Comparison of ENCODE assay signal across 9 mouse cellular contexts in the genomic region with DNA sequence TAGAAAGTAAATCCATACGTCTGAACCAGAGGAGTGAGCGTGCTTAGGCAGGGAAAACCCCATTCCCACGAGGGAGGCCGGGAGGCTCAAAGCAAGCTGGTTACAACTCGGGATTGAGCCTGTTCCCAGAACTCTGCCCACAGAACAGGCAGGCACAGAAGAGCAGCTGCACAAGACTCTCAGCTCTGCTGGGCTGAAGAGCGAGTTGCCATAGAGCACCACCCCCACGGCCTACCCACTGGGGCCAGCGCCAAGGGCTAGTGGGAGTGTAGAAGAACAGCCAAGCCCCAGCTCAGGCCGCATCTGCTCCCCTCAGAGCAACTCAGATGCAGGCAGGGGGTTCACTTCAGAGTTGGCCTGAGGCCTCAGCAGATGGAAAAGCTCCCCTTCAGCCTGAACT. TPM values are rescaled to one million over a fixed set of nuclear protein-coding genes. Genes with fewer than 3 reads are reported as not detected.
DNase-seq lines count a peak whose midpoint lies in the region; ATAC-seq and TF ChIP-seq lines count a peak whose summit lies in the region.
"Had no signal": no experiment of that assay in that cellular context is flagged by ENCODE, and none has a peak within 500 bp of the region (broad histone marks: within the 10 kb centered on the region; RNA-seq: fewer than 3 reads in every experiment).

No protein-coding gene starts in this region.

- no peak overlapping the region for H3K4me3 ChIP-seq in hindbrain, embryonic 14.5 days (replicated peaks; ENCODE audit: low read length)
- no peak overlapping the region for H3K4me3 ChIP-seq in lung, postnatal 0 days (ENCODE audit: low read depth, low read length)
- H3K4me3 ChIP-seq: embryonic facial prominence, embryonic 13.5 days had no signal

- ATAC-seq in hindbrain, embryonic 14.5 days (ENCODE audit: low FRiP score): peak; percentile 32; the same call in 1 of the 2 replicates
- ATAC-seq in lung, postnatal 0 days: no peak

- no peak overlapping the region for H3K4me2 ChIP-seq in hindbrain, embryonic 14.5 days (replicated peaks)
- no peak overlapping the region for H3K4me2 ChIP-seq in lung, postnatal 0 days (replicated peaks; ENCODE audit: low read depth, low read length)
- H3K4me2 ChIP-seq: embryonic facial prominence, embryonic 13.5 days; lung, embryonic 14.5 days had no signal

- H3K4me1 ChIP-seq in hindbrain, embryonic 14.5 days (replicated peaks; ENCODE audit: control insufficient read depth, insufficient read depth, low read length): peaks cover 23% of the 10 kb centered on the region
- H3K4me1 ChIP-seq in lung, postnatal 0 days (ENCODE audit: insufficient read depth, low read depth, low read length): no peaks in the 10 kb centered on the region

- TF ChIP-seq EP300 in lung, postnatal 0 days (IDR thresholded peaks at IDR 0.05): no peak

- H3K36me3 ChIP-seq in hindbrain, embryonic 14.5 days (replicated peaks; ENCODE audit: control insufficient read depth, insufficient read depth): no peaks in the 10 kb centered on the region
- H3K36me3 ChIP-seq in lung, postnatal 0 days (ENCODE audit: insufficient read depth, low read length): no peaks in the 10 kb centered on the region
- H3K36me3 ChIP-seq: embryonic facial prominence, embryonic 13.5 days had no signal

- intact Hi-C loops in left cerebral cortex, postnatal 25 days (cut with DNase I): loop anchor here (5.0 kb wide), 2 partner anchors 63 to 103 kb away; no protein-coding TSS in a partner anchor

- no peak overlapping the region for H3K9ac ChIP-seq in hindbrain, embryonic 14.5 days
- H3K9ac ChIP-seq in lung, postnatal 0 days (replicated peaks; ENCODE audit: low read depth): no peak overlapping the region
- H3K9ac ChIP-seq: embryonic facial prominence, embryonic 13.5 days; lung, embryonic 14.5 days had no signal

- WGBS in hindbrain, embryonic 14.5 days: 70% methylated on average over 9 of the region's 9 CpGs
- 80% methylated on average over 9 of the region's 9 CpGs for WGBS in lung, postnatal 0 days

- no peak overlapping the region for H3K27ac ChIP-seq in hindbrain, embryonic 14.5 days
- no peak overlapping the region for H3K27ac ChIP-seq in lung, postnatal 0 days (ENCODE audit: low read length)
- H3K27ac ChIP-seq: embryonic facial prominence, embryonic 13.5 days had no signal

- no peaks in the 10 kb centered on the region for H3K27me3 ChIP-seq in hindbrain, embryonic 14.5 days (ENCODE audit: control insufficient read depth, insufficient read depth, low read length)
- H3K27me3 ChIP-seq in lung, postnatal 0 days (replicated peaks; ENCODE audit: insufficient read depth, low read length): no peaks in the 10 kb centered on the region
- H3K27me3 ChIP-seq: embryonic facial prominence, embryonic 13.5 days had no signal

- H3K9me3 ChIP-seq in hindbrain, embryonic 14.5 days (ENCODE audit: control insufficient read depth, low read length): no peaks in the 10 kb centered on the region
- no peaks in the 10 kb centered on the region for H3K9me3 ChIP-seq in lung, postnatal 0 days (ENCODE audit: low read length)
- H3K9me3 ChIP-seq: embryonic facial prominence, embryonic 13.5 days had no signal

- DNase-seq in adipocyte (ENCODE audit: low spot score): peak; percentile 15
- DNase-seq in cerebellum, adult 11-12 months: peak; percentile 91
- DNase-seq in hindbrain, embryonic 14.5 days (ENCODE audit: low spot score): no peak
- peak; percentile 75 to 97 for DNase-seq in left cerebral cortex, postnatal 25 days (ENCODE audit: low spot score in 2 of 2)
- DNase-seq in lung, postnatal 4 days: no peak
- DNase-seq in lung, postnatal 0 days (ENCODE audit: low spot score): no peak
- DNase-seq in embryo, embryonic 10.5 days (ENCODE audit: low spot score): no peak
- DNase-seq: lung, embryonic 14.5 days had no signal

- no peak for TF ChIP-seq CTCF in lung, postnatal 0 days (IDR thresholded peaks at IDR 0.05)

RNA-seq across cellular contexts. Expression of a gene that starts 49.7 kb away (rescaled TPM):
- polyA plus RNA-seq in hindbrain, embryonic 14.5 days (2014; fragmentation: Nextera tagmentation; extraction: Ambion mirVana): 0.13 and 0.39 TPM in 2 replicates
- total RNA-seq in left cerebral cortex, postnatal 25 days (2021): not detected
- polyA plus RNA-seq in lung, postnatal 0 days (2015; fragmentation: Nextera tagmentation; extraction: Ambion mirVana): 0.06 and 0.10 TPM in 2 replicates

Comparison
In these comparisons a context has a peak if more than half of its experiments do, and no peak if none do; other contexts are left out.
1. DNase-seq: peak in adipocyte (single experiment), cerebellum, adult 11-12 months (single experiment) and left cerebral cortex, postnatal 25 days (2 of 2); none in hindbrain, embryonic 14.5 days (single experiment), lung, postnatal 4 days (0 of 2), lung, postnatal 0 days (single experiment) and embryo, embryonic 10.5 days (single experiment).